Mouse (Mus musculus) 3T3-L1 (cell line): ENCODE results near the gene Bcl2a1c.
"Not testable (repeated sequence)": the region's sequence is repeated elsewhere in the genome, so short reads cannot be mapped to it uniquely, and the experiment has no call there.

ENCODE experiments used
- DNase-seq: peaks from one replicate; pipeline ENCODE4 v3.0.0-alpha.2; 2015; ENCODE audit warnings: low read depth, low spot score

The Bcl2a1c gene

GRCm38 (mm10) chr9:114329855-114330254 lies at the start of gene Bcl2a1c:
TSS of gene Bcl2a1c (plus strand) at chr9:114330135.
- DNase-seq: not testable (repeated sequence)

- DNase-seq: not testable (repeated sequence)
Measured at GRCm38 (mm10) chr9:114305957-114306356, 24.0 kb upstream of the Bcl2a1c start.

GRCm38 (mm10) chr9:114311752-114312151 lies 18.2 kb upstream of the Bcl2a1c start:
- DNase-seq: not testable (repeated sequence)

GRCm38 (mm10) chr9:114318021-114318420 lies 11.9 kb upstream of the Bcl2a1c start:
- DNase-seq: peak; percentile 77

- no peak for DNase-seq
Measured at GRCm38 (mm10) chr9:114326011-114326748, 3.8 kb upstream of the Bcl2a1c start.

GRCm38 (mm10) chr9:114328332-114328731 lies 1.6 kb upstream of the Bcl2a1c start:
- DNase-seq: not testable (repeated sequence)

GRCm38 (mm10) chr9:114367783-114368470 lies 38.0 kb downstream of the Bcl2a1c start:
- DNase-seq: peak; percentile 43

GRCm38 (mm10) chr9:114368471-114368858 lies 38.5 kb downstream of the Bcl2a1c start:
- no peak for DNase-seq

GRCm38 (mm10) chr9:114369389-114369788 lies 39.5 kb downstream of the Bcl2a1c start:
- peak; percentile 30 for DNase-seq

- DNase-seq: not testable (repeated sequence)
Measured at GRCm38 (mm10) chr9:114371717-114372116, 41.8 kb downstream of the Bcl2a1c start.

- DNase-seq: no peak
Measured at GRCm38 (mm10) chr9:114375276-114375962, 45.5 kb downstream of the Bcl2a1c start.

- DNase-seq: no peak
Measured at GRCm38 (mm10) chr9:114377168-114377567, 47.2 kb downstream of the Bcl2a1c start.

GRCm38 (mm10) chr9:114379871-114380270 lies 49.9 kb downstream of the Bcl2a1c start:
- DNase-seq: no peak
